Mouse (Mus musculus) thymus, adult 2 months (tissue): ENCODE results near the gene Epha1.

Experiments used
- CTCF ChIP-seq: fragments of 200-500 bp; IDR thresholded peaks from 2 replicates; pipeline ENCODE4 v1.5.1; 2012; ENCODE audit warnings: mild to moderate bottlenecking, control low read depth, low read length, moderate library complexity, borderline replicate concordance; ENCODE audit not compliant: control insufficient read depth, poor library complexity, insufficient read depth; ENCODE audit errors: extremely low read depth
- POLR2A ChIP-seq: fragments of 200-500 bp; IDR thresholded peaks from 2 replicates; pipeline ENCODE4 v1.6.1; 2012; ENCODE audit warnings: mild to moderate bottlenecking, low read length, control low read depth, moderate library complexity; ENCODE audit not compliant: control insufficient read depth, poor library complexity, insufficient read depth; ENCODE audit errors: extremely low read depth

DNA sequence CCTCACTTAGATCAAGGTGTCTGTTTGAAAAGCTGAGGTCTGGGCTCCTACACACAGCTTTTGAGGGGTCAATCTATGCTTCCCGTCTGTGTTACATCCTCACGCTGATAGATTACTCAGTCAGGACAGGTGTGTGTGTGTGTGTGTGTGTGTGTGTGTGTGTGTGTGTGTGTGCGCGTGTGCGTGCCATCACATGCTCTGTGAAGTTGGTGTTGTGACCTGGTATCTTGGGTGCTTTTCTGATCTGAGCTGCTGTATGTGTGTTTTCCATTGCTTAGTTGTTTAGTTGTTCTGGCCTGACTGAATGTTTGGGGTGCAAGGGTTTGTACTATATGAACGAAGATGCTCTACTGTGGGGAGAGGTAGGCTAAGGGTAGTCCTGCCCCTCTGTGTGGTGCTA is 17.7 kb downstream of the Epha1 start:
- TF ChIP-seq CTCF (no peak), POLR2A (no peak)
